Mouse (Mus musculus) kidney, embryonic 16.5 days (tissue): ENCODE results near the gene Lrrn3. TPM values are rescaled to one million over a fixed set of nuclear protein-coding genes. Genes with fewer than 3 reads are reported as not detected.

ENCODE experiments used
- ATAC-seq: fragments of 200-750 bp; cut with Nextera tagmentation; 2 replicates; pipeline ENCODE4 v1.8.0; 2017; ENCODE audit warnings: moderate TSS enrichment; ENCODE audit not compliant: low FRiP score, low TSS enrichment
- H3K27ac ChIP-seq: fragments of 300-500 bp; sonication (generic); 2 replicates; pipeline ENCODE4 v1.5.1; 2014; ENCODE audit warnings: low read length
- H3K27me3 ChIP-seq: fragments of 300-500 bp; sonication (generic); 2 replicates; pipeline ENCODE4 v1.6.1; 2014; ENCODE audit warnings: low read length, control low read depth, mixed read lengths; ENCODE audit not compliant: insufficient read depth
- H3K36me3 ChIP-seq: fragments of 300-500 bp; sonication (generic); 2 replicates; pipeline ENCODE4 v1.6.1; 2014; ENCODE audit warnings: low read length, control low read depth, mixed read lengths; ENCODE audit not compliant: insufficient read depth
- H3K4me1 ChIP-seq: fragments of 300-500 bp; sonication (generic); 2 replicates; pipeline ENCODE4 v1.6.1; 2014; ENCODE audit warnings: low read length, control low read depth, mixed read lengths; ENCODE audit not compliant: insufficient read depth
- H3K4me2 ChIP-seq: fragments of 300-500 bp; sonication (generic); replicated peaks from 2 replicates; pipeline ENCODE4 v1.6.1; 2014; ENCODE audit warnings: low read depth, low read length
- H3K4me3 ChIP-seq: fragments of 300-500 bp; sonication (generic); 2 replicates; pipeline ENCODE4 v1.5.1; 2014; ENCODE audit warnings: mild to moderate bottlenecking, low read length
- H3K9ac ChIP-seq: fragments of 300-500 bp; sonication (generic); replicated peaks from 2 replicates; pipeline ENCODE4 v1.6.1; 2014; ENCODE audit warnings: low read length
- H3K9me3 ChIP-seq: fragments of 300-500 bp; sonication (generic); 2 replicates; pipeline ENCODE4 v1.6.1; 2016; ENCODE audit warnings: low read length, control low read depth
- WGBS: fragments of 180-500 bp; shearing (Covaris S2); extraction: QIAGEN DNeasy Blood & Tissue Kit; methylation state at CpG from one replicate; pipeline ENCODE4 v1.1.7; 2014; 5-methylcytosine and 5-hydroxymethylcytosine counted together
- polyA plus RNA-seq: library from polyadenylated mRNA; unstranded; fragments of >200 nt; fragmentation: Nextera tagmentation; extraction: Ambion mirVana; gene quantifications from 2 replicates; pipeline ENCODE4 v1.2.1, GENCODE M21; 2015

Lrrn3 gene
- 4.2 and 4.3 TPM in 2 replicates for polyA plus RNA-seq

DNA sequence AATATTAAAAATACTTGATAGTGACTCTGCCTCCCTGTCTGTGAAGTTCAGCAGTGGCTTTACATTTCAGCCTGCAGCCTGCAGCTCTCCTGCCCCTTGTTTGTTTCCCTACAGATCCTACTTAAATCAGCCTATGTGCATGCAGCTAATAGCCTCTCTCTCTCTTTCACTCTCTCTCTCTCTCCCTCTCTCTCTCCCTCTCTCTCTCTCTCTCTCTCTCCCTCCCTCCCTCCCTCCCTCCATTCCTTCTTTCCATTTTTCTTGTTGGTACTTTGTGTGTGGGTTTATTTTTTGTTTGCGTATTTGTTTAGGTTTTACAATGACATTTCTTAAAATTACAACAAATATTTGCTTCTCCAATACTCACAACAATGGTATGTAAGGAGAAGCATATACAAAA is at the start of gene Lrrn3:
Gene Lrrn3, minus strand, starts transcription at position 101 of the 400 bp plus-strand sequence.
- H3K27ac ChIP-seq, result no peak within 1 kb of the TSS
- peak within 1 kb of the TSS; percentile 46 for H3K4me3 ChIP-seq
- WGBS, result 100% methylated on average over 1 of the region's 1 CpGs
- H3K36me3 ChIP-seq, result no peaks in the 10 kb centered on the region
- peak within 1 kb of the TSS; percentile 65 for H3K4me2 ChIP-seq
- H3K27me3 ChIP-seq, result no peaks in the 10 kb centered on the region
- H3K9ac ChIP-seq, result peak within 1 kb of the TSS; percentile 50
- no peak for ATAC-seq
- H3K4me1 ChIP-seq, result peaks cover 23% of the 10 kb centered on the region; the same call in 1 of the 2 replicates
- H3K9me3 ChIP-seq, result no peaks in the 10 kb centered on the region

GRCm38 (mm10) chr12:41528410-41528809 is 42.2 kb upstream of the Lrrn3 start:
- ATAC-seq, result no peak
- Histone ChIP-seq H3K9me3 (no peaks in the 10 kb centered on the region), H3K9ac (no peak overlapping the region), H3K27ac (no peak overlapping the region), H3K36me3 (no peaks in the 10 kb centered on the region), H3K4me2 (no peak overlapping the region), H3K27me3 (no peaks in the 10 kb centered on the region), H3K4me1 (no peaks in the 10 kb centered on the region), H3K4me3 (no peak overlapping the region)
- 55% methylated on average over 4 of the region's 4 CpGs for WGBS

DNA sequence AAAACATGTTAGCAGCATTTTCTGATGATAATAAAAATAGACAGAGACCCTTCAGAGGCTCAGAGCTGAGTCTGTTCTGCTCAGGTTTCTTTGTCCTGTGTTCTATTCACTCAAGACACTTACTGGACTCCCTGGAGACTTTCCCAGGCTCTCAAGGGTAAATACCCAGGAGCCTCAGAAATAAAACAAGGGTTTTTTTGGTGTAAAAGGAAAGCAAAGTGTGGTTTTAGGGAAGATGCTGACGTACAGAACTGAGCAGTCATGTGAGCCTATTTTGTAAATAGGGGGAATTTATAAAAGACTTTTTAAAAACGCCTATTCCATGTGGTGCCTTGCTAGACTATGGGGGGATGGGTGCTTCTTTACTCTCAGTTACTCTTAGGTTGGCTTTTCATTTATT is 40.5 kb upstream of the Lrrn3 start:
- H3K27me3 ChIP-seq, result no peaks in the 10 kb centered on the region
- no peak overlapping the region for H3K27ac ChIP-seq
- H3K9me3 ChIP-seq, result no peaks in the 10 kb centered on the region
- H3K9ac ChIP-seq, result no peak overlapping the region
- no peak overlapping the region for H3K4me2 ChIP-seq
- no peak overlapping the region for H3K4me3 ChIP-seq
- H3K4me1 ChIP-seq, result no peaks in the 10 kb centered on the region
- no peak for ATAC-seq
- H3K36me3 ChIP-seq, result no peaks in the 10 kb centered on the region
- WGBS, result 70% methylated on average over 2 of the region's 2 CpGs

- Histone ChIP-seq H3K27ac (no peak overlapping the region), H3K27me3 (no peaks in the 10 kb centered on the region), H3K9ac (no peak overlapping the region), H3K4me1 (no peaks in the 10 kb centered on the region), H3K36me3 (no peaks in the 10 kb centered on the region), H3K4me3 (no peak overlapping the region), H3K4me2 (no peak overlapping the region), H3K9me3 (no peaks in the 10 kb centered on the region)
- ATAC-seq, result no peak
- 81% methylated on average over 2 of the region's 2 CpGs for WGBS
Measured at GRCm38 (mm10) chr12:41521671-41522070, 35.4 kb upstream of the Lrrn3 start.

GRCm38 (mm10) chr12:41520326-41520725 is 34.1 kb upstream of the Lrrn3 start:
- no peak for ATAC-seq
- H3K9ac ChIP-seq, result no peak overlapping the region
- no peak overlapping the region for H3K4me3 ChIP-seq
- no peak overlapping the region for H3K4me2 ChIP-seq
- H3K4me1 ChIP-seq, result no peaks in the 10 kb centered on the region
- H3K27ac ChIP-seq, result no peak overlapping the region
- no peaks in the 10 kb centered on the region for H3K36me3 ChIP-seq
- no peaks in the 10 kb centered on the region for H3K27me3 ChIP-seq
- 65% methylated on average over 2 of the region's 2 CpGs for WGBS
- no peaks in the 10 kb centered on the region for H3K9me3 ChIP-seq

GRCm38 (mm10) chr12:41518897-41519296 is 32.7 kb upstream of the Lrrn3 start:
- Histone ChIP-seq H3K4me1 (no peaks in the 10 kb centered on the region), H3K9me3 (no peaks in the 10 kb centered on the region), H3K27ac (no peak overlapping the region), H3K36me3 (no peaks in the 10 kb centered on the region), H3K4me2 (no peak overlapping the region), H3K27me3 (no peaks in the 10 kb centered on the region), H3K9ac (no peak overlapping the region), H3K4me3 (no peak overlapping the region)
- no peak for ATAC-seq
- WGBS, result 58% methylated on average over 5 of the region's 5 CpGs

GRCm38 (mm10) chr12:41510588-41510987 is 24.4 kb upstream of the Lrrn3 start:
- Histone ChIP-seq H3K4me2 (no peak overlapping the region), H3K9me3 (no peaks in the 10 kb centered on the region), H3K4me3 (no peak overlapping the region), H3K27ac (no peak overlapping the region), H3K36me3 (no peaks in the 10 kb centered on the region), H3K9ac (no peak overlapping the region), H3K27me3 (no peaks in the 10 kb centered on the region), H3K4me1 (no peaks in the 10 kb centered on the region)
- ATAC-seq, result no peak
- 88% methylated on average over 3 of the region's 3 CpGs for WGBS

GRCm38 (mm10) chr12:41508610-41509009 is 22.4 kb upstream of the Lrrn3 start:
- WGBS, result 78% methylated on average over 4 of the region's 4 CpGs
- no peak for ATAC-seq
- Histone ChIP-seq H3K4me2 (no peak overlapping the region), H3K36me3 (no peaks in the 10 kb centered on the region), H3K4me3 (no peak overlapping the region), H3K27me3 (no peaks in the 10 kb centered on the region), H3K9me3 (no peaks in the 10 kb centered on the region), H3K4me1 (no peaks in the 10 kb centered on the region), H3K9ac (no peak overlapping the region), H3K27ac (no peak overlapping the region)

- Histone ChIP-seq H3K4me3 (no peak overlapping the region), H3K9ac (no peak overlapping the region), H3K27me3 (no peaks in the 10 kb centered on the region), H3K4me2 (no peak overlapping the region), H3K9me3 (no peaks in the 10 kb centered on the region), H3K36me3 (no peaks in the 10 kb centered on the region), H3K27ac (no peak overlapping the region), H3K4me1 (no peaks in the 10 kb centered on the region)
- WGBS, result 64% methylated on average over 9 of the region's 9 CpGs
- no peak for ATAC-seq
Measured at GRCm38 (mm10) chr12:41500049-41500820, 14.0 kb upstream of the Lrrn3 start.

GRCm38 (mm10) chr12:41494620-41495019 is 8.4 kb upstream of the Lrrn3 start:
- no peaks in the 10 kb centered on the region for H3K27me3 ChIP-seq
- H3K4me3 ChIP-seq, result no peak overlapping the region
- 59% methylated on average over 10 of the region's 10 CpGs for WGBS
- no peaks in the 10 kb centered on the region for H3K4me1 ChIP-seq
- no peaks in the 10 kb centered on the region for H3K9me3 ChIP-seq
- no peak overlapping the region for H3K4me2 ChIP-seq
- ATAC-seq, result no peak
- no peaks in the 10 kb centered on the region for H3K36me3 ChIP-seq
- no peak overlapping the region for H3K27ac ChIP-seq
- no peak overlapping the region for H3K9ac ChIP-seq
